Mouse (Mus musculus): ENCODE data around the gene Calr. TPM values are rescaled to one million over a fixed set of nuclear protein-coding genes. Genes with fewer than 3 reads are reported as not detected.

Gene Calr
- polyA plus RNA-seq, 1 experiment from 2014 or later: 925 TPM

- Histone ChIP-seq H3K4me3 (ENCODE audit: low read depth, low read length) (peak overlapping the region; percentile 92), H3K4me2 (ENCODE audit: low read depth) (peak overlapping the region; percentile 58), H3K9ac (ENCODE audit: low read length) (no peak overlapping the region; the same call in 1 of the 2 replicates), H3K4me1 (ENCODE audit: control insufficient read depth, insufficient read depth, low read length) (peaks cover 9% of the 10 kb centered on the region; the same call in 1 of the 2 replicates), H3K27ac (ENCODE audit: low read depth, low read length) (no peak overlapping the region), H3K27me3 (ENCODE audit: control insufficient read depth, insufficient read depth, low read length) (no peaks in the 10 kb centered on the region), H3K36me3 (ENCODE audit: control insufficient read depth, insufficient read depth, low read length) (peaks cover 32% of the 10 kb centered on the region), H3K9me3 (ENCODE audit: control insufficient read depth, low read length) (no peaks in the 10 kb centered on the region)
- DNase-seq (ENCODE audit: low spot score): no peak
- 94% methylated on average over 2 of the region's 2 CpGs for WGBS
- no peak for ATAC-seq (ENCODE audit: insufficient read depth, low FRiP score, low TSS enrichment)
These were observed 7.3 kb downstream of the Calr start for GRCm38 (mm10) chr8:84839411-84839810.

GRCm38 (mm10) chr8:84838513-84838912, 8.2 kb downstream of the Calr start:
- Histone ChIP-seq H3K9ac (ENCODE audit: low read length) (no peak overlapping the region), H3K4me1 (ENCODE audit: control insufficient read depth, insufficient read depth, low read length) (peaks cover 7% of the 10 kb centered on the region; the same call in 1 of the 2 replicates), H3K27me3 (ENCODE audit: control insufficient read depth, insufficient read depth, low read length) (no peaks in the 10 kb centered on the region), H3K27ac (ENCODE audit: low read depth, low read length) (no peak overlapping the region), H3K36me3 (ENCODE audit: control insufficient read depth, insufficient read depth, low read length) (peaks cover 23% of the 10 kb centered on the region), H3K4me3 (ENCODE audit: low read depth, low read length) (no peak overlapping the region), H3K4me2 (ENCODE audit: low read depth) (no peak overlapping the region), H3K9me3 (ENCODE audit: control insufficient read depth, low read length) (no peaks in the 10 kb centered on the region)
- WGBS: 87% methylated on average over 5 of the region's 5 CpGs
- ATAC-seq (ENCODE audit: insufficient read depth, low FRiP score, low TSS enrichment) (no peak), DNase-seq (ENCODE audit: low spot score) (no peak)

- 66% methylated on average over 15 of the region's 15 CpGs for WGBS
- Histone ChIP-seq H3K4me1 (ENCODE audit: control insufficient read depth, insufficient read depth, low read length) (peaks cover 12% of the 10 kb centered on the region), H3K27ac (ENCODE audit: low read depth, low read length) (no peak overlapping the region), H3K27me3 (ENCODE audit: control insufficient read depth, insufficient read depth, low read length) (no peaks in the 10 kb centered on the region), H3K9ac (ENCODE audit: low read length) (no peak overlapping the region), H3K36me3 (ENCODE audit: control insufficient read depth, insufficient read depth, low read length) (peaks cover 21% of the 10 kb centered on the region), H3K4me2 (ENCODE audit: low read depth) (no peak overlapping the region), H3K4me3 (ENCODE audit: low read depth, low read length) (no peak overlapping the region), H3K9me3 (ENCODE audit: control insufficient read depth, low read length) (no peaks in the 10 kb centered on the region)
- no peak for ATAC-seq (ENCODE audit: insufficient read depth, low FRiP score, low TSS enrichment)
- no peak for DNase-seq (ENCODE audit: low spot score)
These were observed 8.7 kb downstream of the Calr start for GRCm38 (mm10) chr8:84837912-84838470.

- Histone ChIP-seq H3K4me1 (ENCODE audit: control insufficient read depth, insufficient read depth, low read length) (peaks cover 12% of the 10 kb centered on the region), H3K9ac (ENCODE audit: low read length) (no peak overlapping the region), H3K9me3 (ENCODE audit: control insufficient read depth, low read length) (no peaks in the 10 kb centered on the region), H3K4me3 (ENCODE audit: low read depth, low read length) (no peak overlapping the region), H3K36me3 (ENCODE audit: control insufficient read depth, insufficient read depth, low read length) (peaks cover 15% of the 10 kb centered on the region), H3K4me2 (ENCODE audit: low read depth) (no peak overlapping the region; the same call in 1 of the 2 replicates), H3K27me3 (ENCODE audit: control insufficient read depth, insufficient read depth, low read length) (no peaks in the 10 kb centered on the region), H3K27ac (ENCODE audit: low read depth, low read length) (no peak overlapping the region)
- no peak for ATAC-seq (ENCODE audit: insufficient read depth, low FRiP score, low TSS enrichment)
- WGBS: 52% methylated on average over 8 of the region's 8 CpGs
- DNase-seq (ENCODE audit: low spot score): peak; percentile 44
These were observed 9.4 kb downstream of the Calr start for GRCm38 (mm10) chr8:84837149-84837911.

- DNase-seq (ENCODE audit: low spot score): no peak
- no peak overlapping the region for H3K27ac ChIP-seq (ENCODE audit: low read depth, low read length)
- H3K36me3 ChIP-seq (ENCODE audit: control insufficient read depth, insufficient read depth, low read length): peaks cover 9% of the 10 kb centered on the region
- no peak overlapping the region for H3K4me2 ChIP-seq (ENCODE audit: low read depth)
- WGBS: 87% methylated on average over 10 of the region's 10 CpGs
- no peak overlapping the region for H3K9ac ChIP-seq (ENCODE audit: low read length)
- H3K9me3 ChIP-seq (ENCODE audit: control insufficient read depth, low read length): no peaks in the 10 kb centered on the region
- no peaks in the 10 kb centered on the region for H3K27me3 ChIP-seq (ENCODE audit: control insufficient read depth, insufficient read depth, low read length)
- ATAC-seq (ENCODE audit: insufficient read depth, low FRiP score, low TSS enrichment): no peak
- H3K4me3 ChIP-seq (ENCODE audit: low read depth, low read length): no peak overlapping the region
- peaks cover 12% of the 10 kb centered on the region for H3K4me1 ChIP-seq (ENCODE audit: control insufficient read depth, insufficient read depth, low read length)
These were observed 11.6 kb downstream of the Calr start for GRCm38 (mm10) chr8:84834866-84835855.

- H3K9ac ChIP-seq (ENCODE audit: low read length): no peak overlapping the region
- H3K4me1 ChIP-seq (ENCODE audit: control insufficient read depth, insufficient read depth, low read length): peaks cover 11% of the 10 kb centered on the region
- H3K4me2 ChIP-seq (ENCODE audit: low read depth): no peak overlapping the region
- H3K9me3 ChIP-seq (ENCODE audit: control insufficient read depth, low read length): no peaks in the 10 kb centered on the region
- H3K27me3 ChIP-seq (ENCODE audit: control insufficient read depth, insufficient read depth, low read length): no peaks in the 10 kb centered on the region
- no peak for ATAC-seq (ENCODE audit: insufficient read depth, low FRiP score, low TSS enrichment)
- no peak overlapping the region for H3K4me3 ChIP-seq (ENCODE audit: low read depth, low read length)
- peaks cover 9% of the 10 kb centered on the region for H3K36me3 ChIP-seq (ENCODE audit: control insufficient read depth, insufficient read depth, low read length)
- no peak overlapping the region for H3K27ac ChIP-seq (ENCODE audit: low read depth, low read length)
- no peak for DNase-seq (ENCODE audit: low spot score)
- 89% methylated on average over 19 of the region's 19 CpGs for WGBS
These were observed 12.5 kb downstream of the Calr start for GRCm38 (mm10) chr8:84834002-84834865.

- Histone ChIP-seq H3K27ac (ENCODE audit: low read depth, low read length) (peak overlapping the region; percentile 93), H3K9ac (ENCODE audit: low read length) (peak overlapping the region; percentile 99), H3K27me3 (ENCODE audit: control insufficient read depth, insufficient read depth, low read length) (no peaks in the 10 kb centered on the region), H3K4me3 (ENCODE audit: low read depth, low read length) (peak overlapping the region; percentile 95), H3K4me2 (ENCODE audit: low read depth) (peak overlapping the region; percentile 63), H3K9me3 (ENCODE audit: control insufficient read depth, low read length) (no peaks in the 10 kb centered on the region), H3K4me1 (ENCODE audit: control insufficient read depth, insufficient read depth, low read length) (peaks cover 10% of the 10 kb centered on the region), H3K36me3 (ENCODE audit: control insufficient read depth, insufficient read depth, low read length) (peaks cover 9% of the 10 kb centered on the region)
- ATAC-seq (ENCODE audit: insufficient read depth, low FRiP score, low TSS enrichment) (no peak), DNase-seq (ENCODE audit: low spot score) (no peak)
- WGBS: 70% methylated on average over 10 of the region's 10 CpGs
These were observed 13.7 kb downstream of the Calr start for GRCm38 (mm10) chr8:84832759-84833742.
